ENCODE assay signal across 10 mouse cellular contexts in genomic region chr4:134273417-134274345, GRCm38 (mm10). TPM values are rescaled to one million over a fixed set of nuclear protein-coding genes. Genes with fewer than 3 reads are reported as not detected.
DNase-seq lines count a peak whose midpoint lies in the region; ATAC-seq and TF ChIP-seq lines count a peak whose summit lies in the region.
"Had no signal": no experiment of that assay in that cellular context is flagged by ENCODE, and none has a peak within 500 bp of the region (broad histone marks: within the 10 kb centered on the region; RNA-seq: fewer than 3 reads in every experiment).

No protein-coding gene starts in this region.

- H3K4me3 ChIP-seq in forebrain, embryonic 11.5 days (ENCODE audit: low read depth, low read length) = no peak overlapping the region
- no peak overlapping the region for H3K4me3 ChIP-seq in forebrain, embryonic 16.5 days (replicated peaks; ENCODE audit: low read length)
- peak overlapping the region; percentile 18 for H3K4me3 ChIP-seq in embryonic facial prominence, embryonic 13.5 days
- H3K4me3 ChIP-seq in limb, embryonic 10.5 days = peak overlapping the region; percentile 34
- peak overlapping the region; percentile 31 for H3K4me3 ChIP-seq in small intestine, adult 2 months (ENCODE audit: low read depth, low read length)
- H3K4me3 ChIP-seq: myocyte had no signal

- no peaks in the 10 kb centered on the region; the same call in 1 of the 2 replicates for H3K4me1 ChIP-seq in forebrain, embryonic 11.5 days (replicated peaks; ENCODE audit: control insufficient read depth, insufficient read depth, low read length)
- no peaks in the 10 kb centered on the region for H3K4me1 ChIP-seq in forebrain, embryonic 16.5 days (replicated peaks; ENCODE audit: control insufficient read depth, insufficient read depth, low read length)
- H3K4me1 ChIP-seq in embryonic facial prominence, embryonic 13.5 days = peaks cover 12% of the 10 kb centered on the region; the same call in 1 of the 2 replicates
- H3K4me1 ChIP-seq in limb, embryonic 10.5 days = peaks cover 14% of the 10 kb centered on the region
- no peaks in the 10 kb centered on the region for H3K4me1 ChIP-seq in small intestine, adult 2 months (ENCODE audit: control insufficient read depth, insufficient read depth, insufficient read length, low read length)

- no peak overlapping the region for H3K27ac ChIP-seq in forebrain, embryonic 11.5 days (ENCODE audit: low read depth, low read length)
- H3K27ac ChIP-seq in forebrain, embryonic 16.5 days (ENCODE audit: low read length) = no peak overlapping the region
- H3K27ac ChIP-seq in embryonic facial prominence, embryonic 13.5 days = no peak overlapping the region
- H3K27ac ChIP-seq in limb, embryonic 10.5 days = peak overlapping the region; percentile 30; the same call in 1 of the 2 replicates
- H3K27ac ChIP-seq in small intestine, adult 2 months (ENCODE audit: insufficient read depth, low read depth, low read length) = no peak overlapping the region

- H3K4me2 ChIP-seq in forebrain, embryonic 11.5 days (ENCODE audit: low read depth, low read length, severe bottlenecking) = peak overlapping the region; percentile 19; the same call in 1 of the 2 replicates
- H3K4me2 ChIP-seq in forebrain, embryonic 16.5 days (ENCODE audit: low read length) = no peak overlapping the region
- peak overlapping the region; percentile 52 for H3K4me2 ChIP-seq in embryonic facial prominence, embryonic 13.5 days

- TF ChIP-seq POLR2A in small intestine, adult 2 months (IDR thresholded peaks at IDR 0.05; ENCODE audit: low read depth, low read length) = no peak

- no peak for DNase-seq in forebrain, embryonic 11.5 days (ENCODE audit: low spot score)
- peak; percentile 91 for DNase-seq in CD4-positive, CD25-positive, alpha-beta regulatory T cell, adult 2 months (ENCODE audit: low read depth, low spot score)
- DNase-seq in limb, embryonic 10.5 days (ENCODE audit: low spot score) = no peak
- no peak for DNase-seq in cerebellum, adult 18-20 months
- DNase-seq in frontal cortex, postnatal 10 days (ENCODE audit: low spot score in 2 of 2) = no peak

- TF ChIP-seq CTCF in small intestine, adult 2 months (IDR thresholded peaks at IDR 0.05; ENCODE audit: extremely low read depth, insufficient read length, insufficient replicate concordance, low read depth, low read length) = no peak

- no peak overlapping the region for H3K9ac ChIP-seq in forebrain, embryonic 11.5 days (ENCODE audit: low read length)
- H3K9ac ChIP-seq in forebrain, embryonic 16.5 days (replicated peaks; ENCODE audit: low read depth, low read length) = no peak overlapping the region
- H3K9ac ChIP-seq in embryonic facial prominence, embryonic 13.5 days = no peak overlapping the region

- H3K36me3 ChIP-seq in forebrain, embryonic 11.5 days (ENCODE audit: control insufficient read depth, insufficient read depth, low read length) = peaks cover under 1% of the 10 kb centered on the region; the same call in 1 of the 2 replicates
- peaks cover 22% of the 10 kb centered on the region for H3K36me3 ChIP-seq in forebrain, embryonic 16.5 days (ENCODE audit: control insufficient read depth, insufficient read depth)
- H3K36me3 ChIP-seq in embryonic facial prominence, embryonic 13.5 days = peaks cover 29% of the 10 kb centered on the region
- H3K36me3 ChIP-seq in limb, embryonic 10.5 days = peaks cover 30% of the 10 kb centered on the region
- peaks cover 14% of the 10 kb centered on the region for H3K36me3 ChIP-seq in small intestine, adult 2 months (ENCODE audit: control insufficient read depth, insufficient read depth, low read length)

- no peaks in the 10 kb centered on the region for H3K27me3 ChIP-seq in forebrain, embryonic 11.5 days (ENCODE audit: control insufficient read depth, insufficient read depth, low read length)
- no peaks in the 10 kb centered on the region for H3K27me3 ChIP-seq in forebrain, embryonic 16.5 days (replicated peaks; ENCODE audit: control insufficient read depth, insufficient read depth, low read length)
- no peaks in the 10 kb centered on the region for H3K27me3 ChIP-seq in embryonic facial prominence, embryonic 13.5 days
- H3K27me3 ChIP-seq in limb, embryonic 10.5 days (ENCODE audit: low read depth, poor library complexity, severe bottlenecking) = no peaks in the 10 kb centered on the region
- H3K27me3 ChIP-seq in small intestine, adult 2 months (ENCODE audit: control insufficient read depth, insufficient read depth, low read length) = no peaks in the 10 kb centered on the region
- H3K27me3 ChIP-seq: Patski had no signal

- 8% methylated on average over 14 of the region's 14 CpGs for WGBS in forebrain, embryonic 11.5 days
- WGBS in forebrain, embryonic 16.5 days = 9% methylated on average over 14 of the region's 14 CpGs
- 4% methylated on average over 14 of the region's 14 CpGs for WGBS in embryonic facial prominence, embryonic 13.5 days
- 6% methylated on average over 14 of the region's 14 CpGs for WGBS in limb, embryonic 10.5 days
- 2% methylated on average over 14 of the region's 14 CpGs for WGBS in small intestine, adult 2 months

- no peak for ATAC-seq in forebrain, embryonic 11.5 days (replicated peaks; ENCODE audit: low FRiP score)
- no peak for ATAC-seq in forebrain, embryonic 16.5 days
- no peak for ATAC-seq in embryonic facial prominence, embryonic 13.5 days (ENCODE audit: insufficient number of reproducible peaks, insufficient read depth, low FRiP score, low TSS enrichment, low read depth)
- ATAC-seq: Patski had no signal

- no peaks in the 10 kb centered on the region for H3K9me3 ChIP-seq in forebrain, embryonic 11.5 days (ENCODE audit: control insufficient read depth, low read length)
- no peaks in the 10 kb centered on the region for H3K9me3 ChIP-seq in forebrain, embryonic 16.5 days (ENCODE audit: control insufficient read depth, low read length)
- no peaks in the 10 kb centered on the region for H3K9me3 ChIP-seq in embryonic facial prominence, embryonic 13.5 days
- H3K9me3 ChIP-seq in limb, embryonic 10.5 days (replicated peaks) = no peaks in the 10 kb centered on the region

RNA-seq across cellular contexts. Expression of gene Pdik1l, which starts 14.0 kb away (rescaled TPM):
- 26.7 and 31.2 TPM in 2 replicates for polyA plus RNA-seq in forebrain, embryonic 11.5 days (2014; fragmentation: Nextera tagmentation; extraction: Ambion mirVana)
- 46.7 and 47.1 TPM in 2 replicates for polyA plus RNA-seq in forebrain, embryonic 16.5 days (2015; fragmentation: Nextera tagmentation; extraction: Ambion mirVana)
- 23.4 and 23.8 TPM in 2 replicates for polyA plus RNA-seq in embryonic facial prominence, embryonic 13.5 days (2015; fragmentation: Nextera tagmentation; extraction: Ambion mirVana)
- polyA plus RNA-seq in limb, embryonic 10.5 days (2016; fragmentation: Nextera tagmentation; extraction: Ambion mirVana) = 13.9 and 19.6 TPM in 2 replicates
- 1.4 and 1.6 TPM in 2 replicates for polyA plus RNA-seq in small intestine, adult 2 months (2012; rRNA removed)

RNA-seq across cellular contexts. Expression of gene Grrp1, which starts 19.8 kb away (rescaled TPM):
- 4.8 and 5.2 TPM in 2 replicates for polyA plus RNA-seq in forebrain, embryonic 11.5 days (2014; fragmentation: Nextera tagmentation; extraction: Ambion mirVana)
- 12.2 and 12.5 TPM in 2 replicates for polyA plus RNA-seq in forebrain, embryonic 16.5 days (2015; fragmentation: Nextera tagmentation; extraction: Ambion mirVana)
- polyA plus RNA-seq in embryonic facial prominence, embryonic 13.5 days (2015; fragmentation: Nextera tagmentation; extraction: Ambion mirVana) = 3.9 and 6.4 TPM in 2 replicates
- polyA plus RNA-seq in limb, embryonic 10.5 days (2016; fragmentation: Nextera tagmentation; extraction: Ambion mirVana) = 9.2 and 10.9 TPM in 2 replicates
- polyA plus RNA-seq in small intestine, adult 2 months (2012; rRNA removed) = 8.6 and 16.7 TPM in 2 replicates
- polyA plus RNA-seq: Patski had no signal

RNA-seq across cellular contexts. Expression of gene Gm30191, which starts 26.9 kb away (rescaled TPM):
- polyA plus RNA-seq in forebrain, embryonic 11.5 days (2014; fragmentation: Nextera tagmentation; extraction: Ambion mirVana) = 0.63 TPM in 1 of 2 replicates, not detected in the other
- polyA plus RNA-seq in forebrain, embryonic 16.5 days (2015; fragmentation: Nextera tagmentation; extraction: Ambion mirVana) = not detected in 2 replicates
- not detected in 2 replicates for polyA plus RNA-seq in embryonic facial prominence, embryonic 13.5 days (2015; fragmentation: Nextera tagmentation; extraction: Ambion mirVana)
- polyA plus RNA-seq in limb, embryonic 10.5 days (2016; fragmentation: Nextera tagmentation; extraction: Ambion mirVana) = not detected in 2 replicates
- 0.35 TPM in 1 of 2 replicates, not detected in the other for polyA plus RNA-seq in small intestine, adult 2 months (2012; rRNA removed)
- polyA plus RNA-seq: myocyte, Patski had no signal

RNA-seq across cellular contexts. Expression of gene Zfp593, which starts 28.3 kb away (rescaled TPM):
- 17.8 and 18.0 TPM in 2 replicates for polyA plus RNA-seq in forebrain, embryonic 11.5 days (2014; fragmentation: Nextera tagmentation; extraction: Ambion mirVana)
- polyA plus RNA-seq in forebrain, embryonic 16.5 days (2015; fragmentation: Nextera tagmentation; extraction: Ambion mirVana) = 17.1 TPM in 2 replicates
- 18.8 and 19.7 TPM in 2 replicates for polyA plus RNA-seq in embryonic facial prominence, embryonic 13.5 days (2015; fragmentation: Nextera tagmentation; extraction: Ambion mirVana)
- polyA plus RNA-seq in limb, embryonic 10.5 days (2016; fragmentation: Nextera tagmentation; extraction: Ambion mirVana) = 19.0 and 23.5 TPM in 2 replicates
- polyA plus RNA-seq in small intestine, adult 2 months (2012; rRNA removed) = 6.4 and 7.2 TPM in 2 replicates

RNA-seq across cellular contexts. Expression of gene E130218I03Rik, which starts 30.2 kb away (rescaled TPM):
- 0.64 and 0.77 TPM in 2 replicates for polyA plus RNA-seq in forebrain, embryonic 11.5 days (2014; fragmentation: Nextera tagmentation; extraction: Ambion mirVana)
- polyA plus RNA-seq in forebrain, embryonic 16.5 days (2015; fragmentation: Nextera tagmentation; extraction: Ambion mirVana) = 0.31 and 0.61 TPM in 2 replicates
- 0.72 TPM in 1 of 2 replicates, not detected in the other for polyA plus RNA-seq in embryonic facial prominence, embryonic 13.5 days (2015; fragmentation: Nextera tagmentation; extraction: Ambion mirVana)
- 0.60 and 0.79 TPM in 2 replicates for polyA plus RNA-seq in limb, embryonic 10.5 days (2016; fragmentation: Nextera tagmentation; extraction: Ambion mirVana)
- not detected in 2 replicates for polyA plus RNA-seq in small intestine, adult 2 months (2012; rRNA removed)

Comparison
In these comparisons a context has a peak if more than half of its experiments do, and no peak if none do; other contexts are left out.
1. H3K4me3 ChIP-seq: peak in embryonic facial prominence, embryonic 13.5 days (single experiment), limb, embryonic 10.5 days (single experiment) and small intestine, adult 2 months (single experiment); none in forebrain, embryonic 11.5 days (single experiment) and forebrain, embryonic 16.5 days (single experiment).